Mouse (Mus musculus) midbrain, embryonic 16.5 days (tissue): ENCODE data around the gene Sstr1. TPM values are rescaled to one million over a fixed set of nuclear protein-coding genes. Genes with fewer than 3 reads are reported as not detected.

Source experiments
- ATAC-seq: fragments of 200-750 bp; cut with Nextera tagmentation; 2 replicates; pipeline ENCODE4 v1.8.0; 2017; ENCODE audit warnings: moderate TSS enrichment
- H3K27ac ChIP-seq: fragments of 300-500 bp; sonication (generic); 2 replicates; pipeline ENCODE4 v1.5.1; 2014; ENCODE audit warnings: mild to moderate bottlenecking, low read length, mixed read lengths
- H3K27me3 ChIP-seq: fragments of 300-500 bp; sonication (generic); 2 replicates; pipeline ENCODE4 v1.6.1; 2014; ENCODE audit warnings: low read depth, low read length, mixed read lengths; ENCODE audit not compliant: control insufficient read depth, insufficient read depth
- H3K36me3 ChIP-seq: fragments of 300-500 bp; sonication (generic); 2 replicates; pipeline ENCODE4 v1.6.1; 2014; ENCODE audit warnings: mild to moderate bottlenecking, low read length, moderate library complexity, mixed read lengths; ENCODE audit not compliant: control insufficient read depth, insufficient read depth
- H3K4me1 ChIP-seq: fragments of 300-500 bp; sonication (generic); 2 replicates; pipeline ENCODE4 v1.6.1; 2014; ENCODE audit warnings: mild to moderate bottlenecking, low read length, mixed read lengths; ENCODE audit not compliant: control insufficient read depth, insufficient read depth
- H3K4me2 ChIP-seq: fragments of 300-500 bp; sonication (generic); 2 replicates; pipeline ENCODE4 v1.6.1; 2014; ENCODE audit warnings: mild to moderate bottlenecking, low read length, mixed read lengths
- H3K4me3 ChIP-seq: fragments of 300-500 bp; sonication (generic); 2 replicates; pipeline ENCODE4 v1.5.1; 2014; ENCODE audit warnings: low read depth, mild to moderate bottlenecking, low read length, moderate library complexity, mixed read lengths
- H3K9ac ChIP-seq: fragments of 300-500 bp; sonication (generic); 2 replicates; pipeline ENCODE4 v1.6.1; 2014; ENCODE audit warnings: low read depth, low read length, mixed read lengths
- H3K9me3 ChIP-seq: fragments of 300-500 bp; sonication (generic); replicated peaks from 2 replicates; pipeline ENCODE4 v1.6.1; 2014; ENCODE audit warnings: mild to moderate bottlenecking, low read length, mixed read lengths; ENCODE audit not compliant: control insufficient read depth, poor library complexity, severe bottlenecking
- WGBS: fragments of 180-500 bp; shearing (Covaris S2); extraction: QIAGEN DNeasy Blood & Tissue Kit; methylation state at CpG from one replicate; pipeline ENCODE4 v1.1.7; 2014; 5-methylcytosine and 5-hydroxymethylcytosine counted together
- polyA plus RNA-seq: library from polyadenylated mRNA; unstranded; fragments of >200 nt; fragmentation: Nextera tagmentation; extraction: Ambion mirVana; gene quantifications from 2 replicates; pipeline ENCODE4 v1.2.1, GENCODE M21; 2015

Gene Sstr1
- polyA plus RNA-seq, 1 experiment from 2014 or later, result 15.7 TPM

GRCm38 (mm10) chr12:58214289-58215136, 2.9 kb downstream of the Sstr1 start:
- WGBS, result 4% methylated on average over 13 of the region's 13 CpGs
- peak overlapping the region; percentile 94 for H3K4me2 ChIP-seq
- ATAC-seq, result no peak

GRCm38 (mm10) chr12:58216218-58216617, 4.6 kb downstream of the Sstr1 start:
- no peak overlapping the region for H3K27ac ChIP-seq
- ATAC-seq, result no peak
- H3K9ac ChIP-seq, result no peak overlapping the region
- H3K4me1 ChIP-seq, result peaks cover 8% of the 10 kb centered on the region
- no peak overlapping the region for H3K4me3 ChIP-seq
- H3K27me3 ChIP-seq, result no peaks in the 10 kb centered on the region
- H3K9me3 ChIP-seq, result no peaks in the 10 kb centered on the region
- 61% methylated on average over 2 of the region's 2 CpGs for WGBS
- H3K36me3 ChIP-seq, result no peaks in the 10 kb centered on the region
- peak overlapping the region; percentile 25; the same call in 1 of the 2 replicates for H3K4me2 ChIP-seq

More at GRCm38 (mm10) chr12:58214289-58215136, 2.9 kb downstream of the Sstr1 start:
- H3K9me3 ChIP-seq, result no peaks in the 10 kb centered on the region
- peaks cover 5% of the 10 kb centered on the region; the same call in 1 of the 2 replicates for H3K27me3 ChIP-seq
- peak overlapping the region; percentile 80; the same call in 1 of the 2 replicates for H3K9ac ChIP-seq
- peaks cover 8% of the 10 kb centered on the region for H3K4me1 ChIP-seq
- H3K36me3 ChIP-seq, result no peaks in the 10 kb centered on the region
- peak overlapping the region; percentile 68 for H3K4me3 ChIP-seq
- no peak overlapping the region for H3K27ac ChIP-seq

- 82% methylated on average over 3 of the region's 3 CpGs for WGBS
- no peak for ATAC-seq
- no peaks in the 10 kb centered on the region for H3K9me3 ChIP-seq
- no peaks in the 10 kb centered on the region for H3K27me3 ChIP-seq
- no peaks in the 10 kb centered on the region for H3K36me3 ChIP-seq
- H3K4me2 ChIP-seq, result no peak overlapping the region
- peaks cover 4% of the 10 kb centered on the region for H3K4me1 ChIP-seq
- H3K9ac ChIP-seq, result no peak overlapping the region
- H3K4me3 ChIP-seq, result no peak overlapping the region
- H3K27ac ChIP-seq, result no peak overlapping the region
Measured at GRCm38 (mm10) chr12:58219078-58219477, 7.5 kb downstream of the Sstr1 start.

- 73% methylated on average over 5 of the region's 5 CpGs for WGBS
- no peak overlapping the region for H3K4me3 ChIP-seq
- H3K9ac ChIP-seq, result no peak overlapping the region
- H3K36me3 ChIP-seq, result no peaks in the 10 kb centered on the region
- no peaks in the 10 kb centered on the region for H3K4me1 ChIP-seq
- ATAC-seq, result no peak
- H3K4me2 ChIP-seq, result no peak overlapping the region
- no peak overlapping the region for H3K27ac ChIP-seq
- H3K27me3 ChIP-seq, result no peaks in the 10 kb centered on the region
- no peaks in the 10 kb centered on the region for H3K9me3 ChIP-seq
Measured at GRCm38 (mm10) chr12:58225644-58226043, 14.1 kb downstream of the Sstr1 start.

- Histone ChIP-seq H3K9me3 (no peaks in the 10 kb centered on the region), H3K4me3 (no peak overlapping the region), H3K27me3 (no peaks in the 10 kb centered on the region), H3K4me1 (no peaks in the 10 kb centered on the region), H3K9ac (no peak overlapping the region), H3K36me3 (no peaks in the 10 kb centered on the region), H3K4me2 (no peak overlapping the region), H3K27ac (no peak overlapping the region)
- no peak for ATAC-seq
- 87% methylated on average over 2 of the region's 2 CpGs for WGBS
Measured at GRCm38 (mm10) chr12:58232489-58232888, 20.9 kb downstream of the Sstr1 start.

- Histone ChIP-seq H3K9me3 (peaks cover 5% of the 10 kb centered on the region; the same call in 1 of the 2 replicates), H3K27me3 (no peaks in the 10 kb centered on the region), H3K27ac (no peak overlapping the region), H3K9ac (no peak overlapping the region), H3K36me3 (no peaks in the 10 kb centered on the region), H3K4me1 (no peaks in the 10 kb centered on the region), H3K4me2 (no peak overlapping the region), H3K4me3 (no peak overlapping the region)
- no peak for ATAC-seq
- WGBS, result 95% methylated on average over 1 of the region's 1 CpGs
Measured at GRCm38 (mm10) chr12:58251901-58252300, 40.3 kb downstream of the Sstr1 start.

Other genes with a start within 250 kb of the Sstr1 start
- gene Clec14a, start 57.5 kb downstream of the Sstr1 start, polyA plus RNA-seq, result 5.5 and 5.8 TPM in 2 replicates